Mouse (Mus musculus) limb, embryonic 12.5 days (tissue): Measurements from ENCODE around the gene Ahctf1. TPM values are rescaled to one million over a fixed set of nuclear protein-coding genes. Genes with fewer than 3 reads are reported as not detected.

Experiments used
- ATAC-seq: fragments of 200-750 bp; cut with Nextera tagmentation; 2 replicates; pipeline ENCODE4 v1.8.0; 2017; ENCODE audit warnings: low read depth, moderate TSS enrichment; ENCODE audit not compliant: insufficient number of reproducible peaks, insufficient read depth, low FRiP score, low TSS enrichment
- H3K27ac ChIP-seq: fragments of 300-500 bp; sonication (generic); 2 replicates; pipeline ENCODE4 v1.5.1; 2016; ENCODE audit warnings: mild to moderate bottlenecking, moderate library complexity
- H3K27me3 ChIP-seq: fragments of 300-500 bp; sonication (generic); 2 replicates; pipeline ENCODE4 v1.6.1; 2016; ENCODE audit warnings: mild to moderate bottlenecking, moderate library complexity
- H3K36me3 ChIP-seq: fragments of 300-500 bp; sonication (generic); 2 replicates; pipeline ENCODE4 v1.6.1; 2016; ENCODE audit warnings: mild to moderate bottlenecking, moderate library complexity
- H3K4me1 ChIP-seq: fragments of 300-500 bp; sonication (generic); replicated peaks from 2 replicates; pipeline ENCODE4 v1.6.1; 2016
- H3K4me2 ChIP-seq: fragments of 300-500 bp; sonication (generic); 2 replicates; pipeline ENCODE4 v1.6.1; 2016; ENCODE audit warnings: mild to moderate bottlenecking, moderate library complexity
- H3K4me3 ChIP-seq: fragments of 300-500 bp; sonication (generic); replicated peaks from 2 replicates; pipeline ENCODE4 v1.5.1; 2016; ENCODE audit warnings: mild to moderate bottlenecking
- H3K9ac ChIP-seq: fragments of 300-500 bp; sonication (generic); replicated peaks from 2 replicates; pipeline ENCODE4 v1.6.1; 2016; ENCODE audit warnings: mild to moderate bottlenecking, moderate library complexity
- H3K9me3 ChIP-seq: fragments of 300-500 bp; sonication (generic); 2 replicates; pipeline ENCODE4 v1.6.1; 2016; ENCODE audit warnings: mild to moderate bottlenecking, moderate library complexity
- WGBS: fragments of 180-500 bp; shearing (Covaris S2); methylation state at CpG from one replicate; pipeline ENCODE4 v1.1.7; 2016; 5-methylcytosine and 5-hydroxymethylcytosine counted together
- polyA plus RNA-seq: library from polyadenylated mRNA; unstranded; fragments of >200 nt; fragmentation: Nextera tagmentation; extraction: Ambion mirVana; gene quantifications from 2 replicates; pipeline ENCODE4 v1.2.1, GENCODE M21; 2016

Ahctf1 gene
- 33.3 and 36.3 TPM in 2 replicates for polyA plus RNA-seq

GRCm38 (mm10) chr1:179803513-179804139 lies at the start of gene Ahctf1:
Ahctf1 (minus strand) TSS chr1:179803680.
- peak within 1 kb of the TSS; percentile 77 for H3K4me2 ChIP-seq
- H3K9ac ChIP-seq, result peak within 1 kb of the TSS; percentile 93
- no peaks in the 10 kb centered on the region for H3K9me3 ChIP-seq
- H3K4me1 ChIP-seq, result peaks cover 11% of the 10 kb centered on the region
- H3K4me3 ChIP-seq, result peak within 1 kb of the TSS; percentile 90
- H3K36me3 ChIP-seq, result peaks cover 8% of the 10 kb centered on the region
- no peaks in the 10 kb centered on the region for H3K27me3 ChIP-seq
- peak within 1 kb of the TSS; percentile 98 for H3K27ac ChIP-seq
- WGBS, result 0% methylated on average over 54 of the region's 56 CpGs
- ATAC-seq, result peak; percentile 99

DNA sequence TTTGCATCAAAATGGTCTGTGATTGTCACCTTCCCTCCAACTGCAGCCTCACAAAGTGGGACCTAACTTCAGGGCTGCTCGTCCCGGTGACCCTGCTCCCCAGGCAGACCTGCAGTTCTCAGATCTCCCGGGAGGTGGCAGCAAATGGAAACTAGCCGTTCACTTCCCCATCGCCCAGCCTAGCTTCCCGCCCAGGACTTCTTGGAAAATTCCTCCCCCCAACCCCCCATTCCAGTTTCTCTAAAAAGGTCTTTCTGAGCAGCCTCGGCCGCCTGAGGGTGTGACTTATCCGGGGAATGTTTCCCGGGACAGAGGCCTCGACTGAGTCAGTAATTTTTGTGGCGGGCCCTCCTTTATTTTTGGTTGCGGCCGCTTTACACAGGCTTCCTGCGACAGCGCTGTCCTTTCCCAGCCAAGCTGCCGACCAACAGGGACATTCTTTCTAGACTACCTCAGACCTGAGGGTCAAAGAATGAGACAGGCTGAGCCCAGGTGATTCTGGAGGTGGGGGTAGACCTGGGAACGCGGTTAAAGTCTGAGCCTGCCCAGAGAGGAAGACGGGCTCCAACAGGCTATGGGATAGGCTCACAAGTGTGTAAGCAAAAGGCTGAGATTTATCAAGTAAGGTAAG lies 44.4 kb upstream of the Ahctf1 start:
- Histone ChIP-seq H3K27me3 (no peaks in the 10 kb centered on the region), H3K4me2 (peak overlapping the region; percentile 56), H3K9me3 (no peaks in the 10 kb centered on the region), H3K4me3 (peak overlapping the region; percentile 38), H3K36me3 (no peaks in the 10 kb centered on the region), H3K27ac (peak overlapping the region; percentile 69; the same call in 1 of the 2 replicates), H3K9ac (peak overlapping the region; percentile 65), H3K4me1 (peaks cover 7% of the 10 kb centered on the region; the same call in 1 of the 2 replicates)
- 3% methylated on average over 20 of the region's 20 CpGs for WGBS
- ATAC-seq, result peak; percentile 35; the same call in 1 of the 2 replicates

DNA sequence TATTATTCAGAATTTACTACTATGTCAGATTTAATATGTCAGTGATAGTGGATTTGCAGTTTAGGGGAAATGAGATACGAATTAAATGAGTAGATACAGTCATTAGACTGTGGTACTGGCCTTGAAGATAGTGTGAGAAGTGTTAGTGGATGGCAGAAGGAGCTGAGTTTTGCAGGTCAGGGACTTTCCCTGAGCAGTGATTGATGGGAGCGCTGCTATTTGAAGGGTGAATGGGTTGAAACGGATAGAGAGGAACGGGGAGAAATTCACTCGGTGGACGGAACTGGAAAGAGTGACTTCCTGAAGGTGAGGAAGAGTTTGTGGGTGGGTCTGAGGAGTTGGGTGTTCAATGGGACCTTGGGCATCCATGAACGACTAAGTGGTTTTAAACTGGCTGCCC lies 43.7 kb upstream of the Ahctf1 start:
- Histone ChIP-seq H3K4me2 (no peak overlapping the region), H3K27me3 (no peaks in the 10 kb centered on the region), H3K9me3 (no peaks in the 10 kb centered on the region), H3K4me3 (no peak overlapping the region), H3K9ac (no peak overlapping the region), H3K4me1 (peaks cover 7% of the 10 kb centered on the region; the same call in 1 of the 2 replicates), H3K36me3 (no peaks in the 10 kb centered on the region), H3K27ac (no peak overlapping the region)
- WGBS, result 52% methylated on average over 7 of the region's 7 CpGs
- 0 out of 2 replicates have a peak, but pooled peaks have one; percentile 15 for ATAC-seq

DNA sequence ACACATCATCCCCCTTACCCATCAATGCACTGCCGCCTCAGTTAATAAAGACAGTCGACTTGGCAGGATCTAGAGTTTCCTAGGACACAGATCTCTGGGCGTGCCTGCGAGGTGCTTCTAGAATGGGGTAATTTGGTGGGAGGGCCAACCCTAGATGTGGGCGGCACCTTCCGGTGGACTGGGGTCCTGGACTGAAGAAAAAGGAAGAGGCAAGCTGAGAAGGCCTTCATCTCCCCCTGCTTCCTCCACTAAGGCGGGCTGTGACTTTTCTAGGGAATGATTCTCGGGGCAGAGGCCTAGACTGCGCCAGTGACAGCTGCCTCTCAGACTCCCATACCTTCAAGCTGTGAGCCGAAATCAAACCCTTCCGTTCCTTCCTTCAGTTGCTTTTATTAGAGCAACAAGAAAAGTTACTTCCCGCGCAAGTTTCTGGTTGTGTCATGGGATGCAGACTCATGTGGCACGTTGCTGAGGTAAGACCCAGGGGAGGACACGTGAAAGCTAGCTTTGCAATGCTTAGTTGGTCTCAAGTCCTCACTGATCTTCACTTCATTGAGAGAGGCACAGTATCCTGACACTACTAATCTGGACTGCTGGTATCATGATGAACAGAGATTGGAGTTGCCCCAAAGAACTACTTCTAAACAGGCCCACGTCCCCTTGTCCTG lies 42.5 kb upstream of the Ahctf1 start:
- no peak for ATAC-seq
- Histone ChIP-seq H3K4me2 (no peak overlapping the region), H3K4me3 (no peak overlapping the region), H3K4me1 (peaks cover 7% of the 10 kb centered on the region; the same call in 1 of the 2 replicates), H3K27me3 (no peaks in the 10 kb centered on the region), H3K27ac (no peak overlapping the region), H3K9ac (no peak overlapping the region), H3K9me3 (no peaks in the 10 kb centered on the region), H3K36me3 (no peaks in the 10 kb centered on the region)
- 83% methylated on average over 16 of the region's 16 CpGs for WGBS

GRCm38 (mm10) chr1:179844894-179845293 lies 41.4 kb upstream of the Ahctf1 start:
- Histone ChIP-seq H3K27me3 (no peaks in the 10 kb centered on the region), H3K27ac (no peak overlapping the region), H3K4me1 (peaks cover 7% of the 10 kb centered on the region; the same call in 1 of the 2 replicates), H3K9me3 (no peaks in the 10 kb centered on the region), H3K9ac (no peak overlapping the region), H3K4me2 (no peak overlapping the region), H3K36me3 (no peaks in the 10 kb centered on the region), H3K4me3 (no peak overlapping the region)
- peak; percentile 29; the same call in 1 of the 2 replicates for ATAC-seq
- 24% methylated on average over 5 of the region's 5 CpGs for WGBS

GRCm38 (mm10) chr1:179843981-179844380 lies 40.5 kb upstream of the Ahctf1 start:
- Histone ChIP-seq H3K36me3 (no peaks in the 10 kb centered on the region), H3K4me3 (no peak overlapping the region), H3K9ac (no peak overlapping the region), H3K27ac (no peak overlapping the region), H3K9me3 (no peaks in the 10 kb centered on the region), H3K27me3 (no peaks in the 10 kb centered on the region), H3K4me2 (no peak overlapping the region), H3K4me1 (peaks cover 7% of the 10 kb centered on the region; the same call in 1 of the 2 replicates)
- 62% methylated on average over 3 of the region's 3 CpGs for WGBS
- ATAC-seq, result no peak

GRCm38 (mm10) chr1:179842568-179842967 lies 39.1 kb upstream of the Ahctf1 start:
- Histone ChIP-seq H3K27ac (no peak overlapping the region), H3K4me3 (no peak overlapping the region), H3K27me3 (no peaks in the 10 kb centered on the region), H3K4me2 (no peak overlapping the region), H3K36me3 (no peaks in the 10 kb centered on the region), H3K9me3 (no peaks in the 10 kb centered on the region), H3K9ac (no peak overlapping the region), H3K4me1 (0 out of 2 replicates have a peak, but pooled peaks cover 3% of the 10 kb centered on the region)
- 87% methylated on average over 7 of the region's 7 CpGs for WGBS
- ATAC-seq, result no peak

- ATAC-seq, result no peak
- H3K27ac ChIP-seq, result no peak overlapping the region
- no peak overlapping the region for H3K4me3 ChIP-seq
- no peaks in the 10 kb centered on the region for H3K27me3 ChIP-seq
- H3K36me3 ChIP-seq, result no peaks in the 10 kb centered on the region
- 93% methylated on average over 7 of the region's 7 CpGs for WGBS
- H3K4me2 ChIP-seq, result no peak overlapping the region
- H3K9ac ChIP-seq, result no peak overlapping the region
- H3K9me3 ChIP-seq, result peaks cover 7% of the 10 kb centered on the region; the same call in 1 of the 2 replicates
- no peaks in the 10 kb centered on the region for H3K4me1 ChIP-seq
Measured at GRCm38 (mm10) chr1:179836426-179837404, 33.2 kb upstream of the Ahctf1 start.

DNA sequence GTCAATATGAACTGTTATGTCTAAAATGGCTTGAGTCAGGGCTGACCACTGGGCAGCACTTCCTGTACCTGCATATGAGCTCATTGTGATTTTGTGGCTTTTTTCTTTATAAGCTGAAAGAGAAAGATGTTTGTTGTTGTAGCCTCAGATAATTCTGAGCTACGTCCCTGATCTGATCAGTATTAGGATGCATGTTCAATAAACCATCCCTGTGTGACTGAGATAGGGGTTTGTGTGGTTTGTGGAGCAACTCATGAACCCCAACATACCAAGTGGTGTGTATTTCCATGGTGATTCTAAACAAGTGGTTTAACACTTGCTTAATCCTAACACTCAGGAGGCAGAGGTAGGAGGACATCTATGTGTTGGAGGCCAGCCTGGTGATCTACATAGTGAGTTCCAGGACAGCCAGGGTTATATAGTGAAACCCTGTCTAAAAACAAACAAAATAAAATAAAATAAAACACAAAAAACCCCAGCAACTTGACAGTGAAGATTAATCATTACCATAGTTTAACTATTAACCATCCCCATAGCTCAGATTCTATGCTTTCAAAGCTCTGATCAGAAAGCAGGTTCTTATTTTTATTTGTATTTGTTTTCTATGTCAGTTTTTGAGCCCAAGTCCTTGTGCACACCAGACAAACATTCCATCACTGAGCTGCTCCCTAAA lies 32.4 kb upstream of the Ahctf1 start:
- no peak overlapping the region for H3K9ac ChIP-seq
- WGBS, result 74% methylated on average over 1 of the region's 1 CpGs
- H3K4me1 ChIP-seq, result no peaks in the 10 kb centered on the region
- no peaks in the 10 kb centered on the region for H3K27me3 ChIP-seq
- no peak for ATAC-seq
- peaks cover 7% of the 10 kb centered on the region; the same call in 1 of the 2 replicates for H3K9me3 ChIP-seq
- no peak overlapping the region for H3K4me2 ChIP-seq
- no peak overlapping the region for H3K4me3 ChIP-seq
- no peak overlapping the region for H3K27ac ChIP-seq
- no peaks in the 10 kb centered on the region for H3K36me3 ChIP-seq

GRCm38 (mm10) chr1:179833596-179833995 lies 30.1 kb upstream of the Ahctf1 start:
- 83% methylated on average over 1 of the region's 1 CpGs for WGBS
- no peak overlapping the region for H3K4me2 ChIP-seq
- H3K4me3 ChIP-seq, result no peak overlapping the region
- H3K9ac ChIP-seq, result no peak overlapping the region
- ATAC-seq, result no peak
- H3K4me1 ChIP-seq, result no peaks in the 10 kb centered on the region
- no peaks in the 10 kb centered on the region for H3K27me3 ChIP-seq
- no peaks in the 10 kb centered on the region for H3K36me3 ChIP-seq
- no peak overlapping the region for H3K27ac ChIP-seq
- peaks cover 7% of the 10 kb centered on the region; the same call in 1 of the 2 replicates for H3K9me3 ChIP-seq
